Mouse (Mus musculus): ENCODE measurements around the gene Helt. TPM values are rescaled to one million over a fixed set of nuclear protein-coding genes. Genes with fewer than 3 reads are reported as not detected.

Helt gene
- polyA plus RNA-seq, 1 experiment from 2014 or later = not detected

- Histone ChIP-seq H3K36me3 (no peaks in the 10 kb centered on the region), H3K9me3 (replicated peaks) (peaks cover 6% of the 10 kb centered on the region; the same call in 1 of the 2 replicates), H3K27me3 (replicated peaks) (no peaks in the 10 kb centered on the region), H3K4me3 (no peak overlapping the region), H3K4me2 (no peak overlapping the region), H3K27ac (ENCODE audit: poor library complexity, severe bottlenecking) (no peak overlapping the region), H3K4me1 (replicated peaks) (peaks cover 19% of the 10 kb centered on the region), H3K9ac (no peak overlapping the region)
- WGBS = 63% methylated on average over 5 of the region's 5 CpGs
- ATAC-seq (ENCODE audit: insufficient number of reproducible peaks, low FRiP score) = no peak
Measured at GRCm38 (mm10) chr8:46323672-46324191, 29.3 kb upstream of the Helt start.

DNA sequence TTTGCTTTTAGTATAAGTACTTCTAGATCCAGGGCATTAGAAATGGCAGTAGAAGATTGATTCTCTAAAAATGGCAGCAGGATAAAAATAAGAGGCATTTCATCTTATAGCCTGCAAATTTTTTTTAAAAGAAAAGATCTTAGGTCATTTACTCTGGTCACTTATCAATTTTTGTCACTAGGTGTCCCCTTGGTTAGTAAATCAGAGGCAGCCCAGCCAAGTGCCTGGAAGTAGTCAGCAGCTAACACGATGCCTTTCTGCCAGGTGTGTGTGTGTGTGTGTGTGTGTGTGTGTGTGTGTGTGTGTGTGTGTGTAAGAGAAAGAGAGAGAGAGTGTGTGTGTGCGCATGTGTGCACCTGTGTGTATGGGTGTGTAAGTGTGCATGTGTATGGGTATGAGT lies 28.4 kb upstream of the Helt start:
- peaks cover 10% of the 10 kb centered on the region; the same call in 1 of the 2 replicates for H3K4me1 ChIP-seq (replicated peaks)
- H3K4me2 ChIP-seq = no peak overlapping the region
- no peak overlapping the region for H3K27ac ChIP-seq (ENCODE audit: poor library complexity, severe bottlenecking)
- H3K4me3 ChIP-seq = no peak overlapping the region
- WGBS = 52% methylated on average over 2 of the region's 2 CpGs
- no peak overlapping the region; the same call in 1 of the 2 replicates for H3K9ac ChIP-seq
- peaks cover 6% of the 10 kb centered on the region; the same call in 1 of the 2 replicates for H3K9me3 ChIP-seq (replicated peaks)
- H3K27me3 ChIP-seq (replicated peaks) = no peaks in the 10 kb centered on the region
- ATAC-seq (ENCODE audit: insufficient number of reproducible peaks, low FRiP score) = no peak
- no peaks in the 10 kb centered on the region for H3K36me3 ChIP-seq

DNA sequence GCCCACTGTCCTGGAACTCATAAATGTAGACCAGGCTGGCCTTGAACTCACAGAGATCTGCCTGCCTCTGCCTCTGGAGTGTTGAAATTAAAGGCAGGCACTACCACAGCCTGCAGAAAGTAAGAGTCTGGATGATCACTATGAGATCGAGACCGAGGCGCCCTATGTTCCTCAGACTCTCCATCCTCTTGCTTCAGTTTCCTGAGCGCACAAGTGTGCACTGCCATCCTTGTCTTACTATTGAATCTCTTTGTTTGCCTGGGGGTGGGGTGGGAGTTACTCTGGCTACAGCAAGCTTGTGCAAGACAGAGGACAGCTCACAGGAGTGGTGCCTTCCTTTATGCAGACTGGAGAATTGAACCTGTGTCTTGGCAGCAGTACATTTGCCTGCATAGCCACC lies 27.9 kb upstream of the Helt start:
- Histone ChIP-seq H3K4me1 (replicated peaks) (0 out of 2 replicates have a peak, but pooled peaks cover 7% of the 10 kb centered on the region), H3K9ac (no peak overlapping the region), H3K4me2 (no peak overlapping the region), H3K9me3 (replicated peaks) (peaks cover 6% of the 10 kb centered on the region; the same call in 1 of the 2 replicates), H3K27me3 (replicated peaks) (no peaks in the 10 kb centered on the region), H3K36me3 (no peaks in the 10 kb centered on the region), H3K4me3 (no peak overlapping the region), H3K27ac (ENCODE audit: poor library complexity, severe bottlenecking) (no peak overlapping the region)
- WGBS = 97% methylated on average over 4 of the region's 4 CpGs
- ATAC-seq (ENCODE audit: insufficient number of reproducible peaks, low FRiP score) = no peak

DNA sequence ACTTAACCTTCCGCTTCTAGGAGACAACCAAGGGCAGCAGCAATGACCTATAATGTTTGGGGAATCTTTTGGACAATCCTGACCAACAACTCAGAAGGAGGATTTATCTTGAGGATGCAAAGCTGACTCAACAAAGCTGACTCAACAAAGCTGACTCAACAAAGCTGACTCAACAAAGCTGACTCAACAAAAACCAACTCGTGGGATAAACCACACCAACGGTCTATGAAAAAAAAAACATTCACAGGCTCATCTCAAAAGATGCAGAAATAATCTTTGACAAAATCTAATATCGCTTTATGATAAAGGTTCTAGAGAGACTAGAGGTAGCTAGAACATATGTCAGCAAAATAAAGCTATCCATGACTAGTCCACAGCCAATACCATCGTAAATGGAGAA lies 24.3 kb upstream of the Helt start:
- H3K4me3 ChIP-seq = no peak overlapping the region
- H3K4me1 ChIP-seq (replicated peaks) = 0 out of 2 replicates have a peak, but pooled peaks cover 4% of the 10 kb centered on the region
- no peaks in the 10 kb centered on the region for H3K27me3 ChIP-seq (replicated peaks)
- H3K36me3 ChIP-seq = no peaks in the 10 kb centered on the region
- WGBS = 84% methylated on average over 5 of the region's 5 CpGs
- no peak overlapping the region for H3K27ac ChIP-seq (ENCODE audit: poor library complexity, severe bottlenecking)
- H3K4me2 ChIP-seq = no peak overlapping the region
- H3K9ac ChIP-seq = no peak overlapping the region
- H3K9me3 ChIP-seq (replicated peaks) = no peaks in the 10 kb centered on the region
- ATAC-seq (ENCODE audit: insufficient number of reproducible peaks, low FRiP score) = no peak

- H3K27me3 ChIP-seq (replicated peaks) = no peaks in the 10 kb centered on the region
- H3K4me2 ChIP-seq = no peak overlapping the region
- no peak overlapping the region for H3K4me3 ChIP-seq
- 79% methylated on average over 7 of the region's 7 CpGs for WGBS
- H3K4me1 ChIP-seq (replicated peaks) = no peaks in the 10 kb centered on the region
- H3K9me3 ChIP-seq (replicated peaks) = no peaks in the 10 kb centered on the region
- no peak overlapping the region for H3K9ac ChIP-seq
- ATAC-seq (ENCODE audit: insufficient number of reproducible peaks, low FRiP score) = no peak
- H3K27ac ChIP-seq (ENCODE audit: poor library complexity, severe bottlenecking) = no peak overlapping the region
- no peaks in the 10 kb centered on the region for H3K36me3 ChIP-seq
Measured at GRCm38 (mm10) chr8:46317161-46317560, 22.7 kb upstream of the Helt start.

DNA sequence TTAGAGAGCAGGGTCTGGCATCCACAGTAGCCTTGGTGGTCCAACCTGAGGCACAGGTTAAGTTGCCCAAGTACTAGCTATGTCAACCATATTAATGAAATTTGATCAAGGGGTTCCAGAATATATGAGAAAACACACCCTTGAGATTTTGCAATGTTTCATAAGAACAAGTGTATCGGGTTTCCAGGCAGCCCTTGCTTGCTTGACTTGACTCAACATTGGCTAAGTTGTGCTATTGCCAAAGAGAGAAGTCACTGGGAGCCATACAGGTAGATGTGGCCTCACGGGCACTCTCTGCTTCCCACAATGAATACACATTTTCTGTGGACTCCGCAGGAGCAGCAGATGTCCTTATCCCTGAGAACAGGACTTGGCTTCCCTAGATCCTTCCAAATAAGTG lies 19.3 kb upstream of the Helt start:
- 72% methylated on average over 3 of the region's 3 CpGs for WGBS
- Histone ChIP-seq H3K9ac (no peak overlapping the region), H3K4me2 (no peak overlapping the region), H3K36me3 (no peaks in the 10 kb centered on the region), H3K27ac (ENCODE audit: poor library complexity, severe bottlenecking) (no peak overlapping the region), H3K27me3 (replicated peaks) (no peaks in the 10 kb centered on the region), H3K4me1 (replicated peaks) (no peaks in the 10 kb centered on the region), H3K4me3 (no peak overlapping the region), H3K9me3 (replicated peaks) (no peaks in the 10 kb centered on the region)
- no peak for ATAC-seq (ENCODE audit: insufficient number of reproducible peaks, low FRiP score)

DNA sequence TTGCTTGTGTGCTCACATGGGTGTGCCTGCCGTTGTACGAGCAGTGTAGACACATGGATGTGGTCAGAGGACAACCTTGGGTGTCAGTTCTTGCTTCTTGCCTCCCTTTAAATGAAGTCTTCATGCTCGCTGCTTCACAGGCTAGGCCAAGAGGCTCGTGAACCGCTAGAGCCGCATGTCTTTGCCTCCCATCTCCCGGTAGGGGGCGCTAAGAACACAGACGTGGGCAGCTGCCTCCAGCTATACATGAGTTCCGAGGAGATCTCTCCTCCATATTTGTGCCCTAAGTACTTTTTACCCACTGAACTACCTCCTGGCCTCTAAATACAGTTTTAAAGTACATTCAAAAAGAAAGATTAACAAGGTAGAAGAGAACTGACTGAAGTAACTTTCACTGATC lies 16.7 kb upstream of the Helt start:
- no peak overlapping the region for H3K4me2 ChIP-seq
- no peak overlapping the region for H3K9ac ChIP-seq
- H3K27me3 ChIP-seq (replicated peaks) = no peaks in the 10 kb centered on the region
- H3K27ac ChIP-seq (ENCODE audit: poor library complexity, severe bottlenecking) = no peak overlapping the region
- H3K4me3 ChIP-seq = no peak overlapping the region
- H3K4me1 ChIP-seq (replicated peaks) = no peaks in the 10 kb centered on the region
- H3K36me3 ChIP-seq = no peaks in the 10 kb centered on the region
- WGBS = 8% methylated on average over 10 of the region's 10 CpGs
- no peaks in the 10 kb centered on the region for H3K9me3 ChIP-seq (replicated peaks)
- 0 out of 2 replicates have a peak, but pooled peaks have one; percentile 48 for ATAC-seq (ENCODE audit: insufficient number of reproducible peaks, low FRiP score)

- no peak overlapping the region for H3K27ac ChIP-seq (ENCODE audit: poor library complexity, severe bottlenecking)
- H3K27me3 ChIP-seq (replicated peaks) = no peaks in the 10 kb centered on the region
- H3K36me3 ChIP-seq = no peaks in the 10 kb centered on the region
- no peak overlapping the region for H3K9ac ChIP-seq
- WGBS = 81% methylated on average over 2 of the region's 2 CpGs
- ATAC-seq (ENCODE audit: insufficient number of reproducible peaks, low FRiP score) = no peak
- no peaks in the 10 kb centered on the region for H3K9me3 ChIP-seq (replicated peaks)
- H3K4me2 ChIP-seq = no peak overlapping the region
- no peaks in the 10 kb centered on the region for H3K4me1 ChIP-seq (replicated peaks)
- H3K4me3 ChIP-seq = no peak overlapping the region
Measured at GRCm38 (mm10) chr8:46308189-46308588, 13.7 kb upstream of the Helt start.

- no peaks in the 10 kb centered on the region for H3K27me3 ChIP-seq (replicated peaks)
- no peaks in the 10 kb centered on the region for H3K36me3 ChIP-seq
- H3K4me3 ChIP-seq = no peak overlapping the region
- WGBS = 2% methylated on average over 9 of the region's 9 CpGs
- H3K27ac ChIP-seq (ENCODE audit: poor library complexity, severe bottlenecking) = no peak overlapping the region
- no peak overlapping the region for H3K9ac ChIP-seq
- ATAC-seq (ENCODE audit: insufficient number of reproducible peaks, low FRiP score) = no peak
- H3K9me3 ChIP-seq (replicated peaks) = no peaks in the 10 kb centered on the region
- H3K4me1 ChIP-seq (replicated peaks) = no peaks in the 10 kb centered on the region
- H3K4me2 ChIP-seq = peak overlapping the region; percentile 46
Measured at GRCm38 (mm10) chr8:46305733-46306349, 11.4 kb upstream of the Helt start.

- Histone ChIP-seq H3K9me3 (replicated peaks) (no peaks in the 10 kb centered on the region), H3K4me1 (replicated peaks) (no peaks in the 10 kb centered on the region), H3K4me2 (no peak overlapping the region), H3K9ac (no peak overlapping the region), H3K27me3 (replicated peaks) (peaks cover 25% of the 10 kb centered on the region), H3K36me3 (no peaks in the 10 kb centered on the region), H3K4me3 (no peak overlapping the region), H3K27ac (ENCODE audit: poor library complexity, severe bottlenecking) (no peak overlapping the region)
- 83% methylated on average over 9 of the region's 9 CpGs for WGBS
- ATAC-seq (ENCODE audit: insufficient number of reproducible peaks, low FRiP score) = no peak
Measured at GRCm38 (mm10) chr8:46302121-46302520, 7.7 kb upstream of the Helt start.

- H3K27ac ChIP-seq (ENCODE audit: poor library complexity, severe bottlenecking) = no peak overlapping the region
- no peaks in the 10 kb centered on the region for H3K36me3 ChIP-seq
- peaks cover 57% of the 10 kb centered on the region for H3K27me3 ChIP-seq (replicated peaks)
- H3K4me2 ChIP-seq = no peak overlapping the region
- no peak overlapping the region for H3K4me3 ChIP-seq
- H3K9ac ChIP-seq = no peak overlapping the region
- H3K4me1 ChIP-seq (replicated peaks) = no peaks in the 10 kb centered on the region
- 30% methylated on average over 7 of the region's 7 CpGs for WGBS
- no peak for ATAC-seq (ENCODE audit: insufficient number of reproducible peaks, low FRiP score)
- no peaks in the 10 kb centered on the region for H3K9me3 ChIP-seq (replicated peaks)
Measured at GRCm38 (mm10) chr8:46298847-46299246, 4.4 kb upstream of the Helt start.

- Histone ChIP-seq H3K4me1 (replicated peaks) (peaks cover 11% of the 10 kb centered on the region), H3K9ac (no peak overlapping the region), H3K27ac (ENCODE audit: poor library complexity, severe bottlenecking) (no peak overlapping the region), H3K36me3 (no peaks in the 10 kb centered on the region), H3K9me3 (replicated peaks) (no peaks in the 10 kb centered on the region), H3K4me2 (no peak overlapping the region; the same call in 1 of the 2 replicates), H3K27me3 (replicated peaks) (peaks cover 80% of the 10 kb centered on the region), H3K4me3 (no peak overlapping the region)
- WGBS = 2% methylated on average over 11 of the region's 11 CpGs
- ATAC-seq (ENCODE audit: insufficient number of reproducible peaks, low FRiP score) = no peak
Measured at GRCm38 (mm10) chr8:46296551-46296950, 2.1 kb upstream of the Helt start.
